Mouse (Mus musculus) heart, adult 10 weeks (tissue): ENCODE data around the gene Nts. TPM values are rescaled to one million over a fixed set of nuclear protein-coding genes. Genes with fewer than 3 reads are reported as not detected.

Source experiments
- polyA plus RNA-seq: library from polyadenylated mRNA; stranded (reverse); fragments of 350-450 nt; fragmentation: Illumina TruSeq; extraction: RNeasy Lipid Tissue Mini Kit (QIAGEN cat#74804); gene quantifications from one replicate; pipeline ENCODE4 v1.2.3, GENCODE M21; 2014; ENCODE audit warnings: low read depth, low replicate concordance

The Nts gene
- polyA plus RNA-seq = 2.5 TPM

DNA sequence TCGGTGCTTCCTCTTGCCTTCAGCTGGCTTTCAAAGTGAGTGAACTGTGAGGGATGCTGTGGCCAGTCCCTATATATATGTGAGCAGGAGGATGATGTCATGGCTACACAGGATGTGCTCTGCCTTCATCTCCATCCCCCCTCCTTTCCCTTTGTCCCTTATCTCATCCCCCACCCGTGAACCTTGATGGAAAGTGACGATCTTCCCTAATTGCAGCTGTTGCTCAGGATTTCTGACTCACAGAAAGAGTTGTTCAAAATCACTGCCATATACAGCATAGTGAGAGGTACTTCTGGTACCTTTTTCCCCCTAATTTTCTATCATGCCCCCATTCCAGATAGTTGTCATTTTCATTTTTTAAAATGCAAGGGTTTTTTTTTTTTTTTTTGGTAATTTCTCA, at the start of gene Nts:
TSS of gene Nts (minus strand) at position 101 of the 400 bp plus-strand sequence.

DNA sequence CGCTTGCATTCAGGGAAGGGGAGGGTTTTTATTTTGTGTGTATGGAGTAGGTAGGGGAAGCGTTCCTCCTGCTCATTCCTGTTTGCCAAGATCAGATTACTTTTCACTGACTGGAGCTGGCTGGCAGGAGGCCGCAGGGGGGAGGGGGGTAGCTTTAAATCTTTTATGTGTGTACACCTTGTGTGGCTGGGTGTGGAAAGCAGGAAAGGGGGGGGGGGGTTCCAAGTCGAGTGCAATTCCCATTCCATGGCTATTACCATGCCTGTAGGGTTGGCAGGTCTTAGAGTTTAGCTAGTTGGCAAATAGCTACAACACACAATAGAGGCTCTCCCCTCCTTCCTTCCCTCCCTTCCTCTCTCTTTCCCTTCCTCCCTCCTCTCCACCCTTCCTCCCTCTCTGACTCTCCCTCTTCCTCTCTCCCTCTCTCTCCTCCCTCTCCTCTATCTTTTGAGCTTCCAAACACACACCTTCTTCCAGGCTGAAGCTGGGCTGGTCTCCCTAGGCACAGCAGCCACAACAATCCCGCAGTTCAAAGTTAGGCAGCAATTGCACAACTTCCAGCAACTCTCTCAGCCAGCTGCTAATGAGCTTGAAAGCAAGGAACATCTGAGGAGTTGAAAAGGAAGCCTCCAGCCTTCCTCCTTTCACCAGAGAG, 21.6 kb upstream of the Nts start, which contains the start of gene Rassf9:
TSS of gene Rassf9 (plus strand) at position 416 of the 655 bp plus-strand sequence.

Other genes starting within 250 kb of the Nts start
- 10.5 TPM for gene Rassf9, start 21.7 kb upstream of the Nts start, polyA plus RNA-seq